Mouse (Mus musculus): ENCODE results near the gene Myh6. TPM values are rescaled to one million over a fixed set of nuclear protein-coding genes. Genes with fewer than 3 reads are reported as not detected.
"Not testable (repeated sequence)": the region's sequence is repeated elsewhere in the genome, so short reads cannot be mapped to it uniquely, and the experiment has no call there.

Myh6 gene
- polyA plus RNA-seq, 1 experiment from 2014 or later: 0.18 TPM

- POLR2A ChIA-PET: no interaction called here
- ATAC-seq (no peak), DNase-seq (ENCODE audit: low read depth, low spot score) (no peak)
- H3K27me3 ChIP-seq: peaks cover 9% of the 10 kb centered on the region
- in situ Hi-C loops (cut with MboI; ENCODE audit: low pct_unique_long_range_greater_than_20kb): no loop called here
- no peak for TF ChIP-seq CTCF (IDR thresholded peaks at IDR 0.05)
- CTCF ChIA-PET: interaction anchor here (1.9 kb wide), 1 partner anchor 11 kb away, joined by 5 read pairs; the partner anchor contains the start of gene Ngdn
Measured at GRCm38 (mm10) chr14:55003878-55004855, 37.4 kb upstream of the Myh6 start.

- in situ Hi-C loops (cut with MboI; ENCODE audit: low pct_unique_long_range_greater_than_20kb): no loop called here
- CTCF ChIA-PET: interaction anchor here (1.2 kb wide), 1 partner anchor 12 kb away, joined by 3 read pairs; the partner anchor contains the start of gene Ngdn
- peaks cover 11% of the 10 kb centered on the region for H3K27me3 ChIP-seq
- ATAC-seq (no peak), DNase-seq (ENCODE audit: low read depth, low spot score) (no peak)
- TF ChIP-seq CTCF (IDR thresholded peaks at IDR 0.05): no peak
- POLR2A ChIA-PET: no interaction called here
Measured at GRCm38 (mm10) chr14:55002687-55003120, 36.0 kb upstream of the Myh6 start.

- no peak for TF ChIP-seq CTCF (IDR thresholded peaks at IDR 0.05)
- ChIA-PET CTCF (interaction anchor here (1.2 kb wide), 1 partner anchor 13 kb away, joined by 3 read pairs; the partner anchor contains the start of gene Ngdn), POLR2A (no interaction called here)
- H3K27me3 ChIP-seq: peaks cover 13% of the 10 kb centered on the region
- in situ Hi-C loops (cut with MboI; ENCODE audit: low pct_unique_long_range_greater_than_20kb): no loop called here
- ATAC-seq: no peak
- no peak for DNase-seq (ENCODE audit: low read depth, low spot score)
Measured at GRCm38 (mm10) chr14:55001938-55002686, 35.4 kb upstream of the Myh6 start.

- ATAC-seq (no peak), DNase-seq (ENCODE audit: low read depth, low spot score) (no peak)
- ChIA-PET CTCF (no interaction called here), POLR2A (no interaction called here)
- peaks cover 17% of the 10 kb centered on the region for H3K27me3 ChIP-seq
- in situ Hi-C loops (cut with MboI; ENCODE audit: low pct_unique_long_range_greater_than_20kb): no loop called here
- TF ChIP-seq CTCF (IDR thresholded peaks at IDR 0.05): no peak
Measured at GRCm38 (mm10) chr14:55001446-55001845, 34.7 kb upstream of the Myh6 start.

- ChIA-PET CTCF (no interaction called here), POLR2A (no interaction called here)
- ATAC-seq (no peak), DNase-seq (ENCODE audit: low read depth, low spot score) (no peak)
- in situ Hi-C loops (cut with MboI; ENCODE audit: low pct_unique_long_range_greater_than_20kb): no loop called here
- no peak for TF ChIP-seq CTCF (IDR thresholded peaks at IDR 0.05)
- peaks cover 17% of the 10 kb centered on the region for H3K27me3 ChIP-seq
Measured at GRCm38 (mm10) chr14:55000814-55001213, 34.1 kb upstream of the Myh6 start.

- CTCF ChIA-PET; DNase-seq (ENCODE audit: low read depth, low spot score); ATAC-seq; in situ Hi-C loops (cut with MboI; ENCODE audit: low pct_unique_long_range_greater_than_20kb); POLR2A ChIA-PET: not testable (repeated sequence)
- H3K27me3 ChIP-seq: peaks cover 17% of the 10 kb centered on the region
Measured at GRCm38 (mm10) chr14:54999868-55000267, 33.1 kb upstream of the Myh6 start.

GRCm38 (mm10) chr14:54998680-54999079 is 32.0 kb upstream of the Myh6 start:
- no peak for ATAC-seq
- ChIA-PET POLR2A (no interaction called here), CTCF (interaction anchor here (1.3 to 2.0 kb wide), 2 partner anchors 16 to 284 kb away, joined by 3 to 6 read pairs; partner anchors contain the start of gene Ngdn)
- DNase-seq (ENCODE audit: low read depth, low spot score): no peak
- no peak for TF ChIP-seq CTCF (IDR thresholded peaks at IDR 0.05)
- peaks cover 17% of the 10 kb centered on the region for H3K27me3 ChIP-seq
- in situ Hi-C loops (cut with MboI; ENCODE audit: low pct_unique_long_range_greater_than_20kb): no loop called here

GRCm38 (mm10) chr14:54997297-54997696 is 30.6 kb upstream of the Myh6 start:
- peaks cover 17% of the 10 kb centered on the region for H3K27me3 ChIP-seq
- ATAC-seq (no peak), DNase-seq (ENCODE audit: low read depth, low spot score) (no peak)
- TF ChIP-seq CTCF (IDR thresholded peaks at IDR 0.05): no peak
- ChIA-PET POLR2A (no interaction called here), CTCF (interaction anchor here (1.3 to 2.0 kb wide), 2 partner anchors 18 to 283 kb away, joined by 3 to 6 read pairs; partner anchors contain the start of gene Ngdn)
- in situ Hi-C loops (cut with MboI; ENCODE audit: low pct_unique_long_range_greater_than_20kb): no loop called here

GRCm38 (mm10) chr14:54996793-54997192 is 30.1 kb upstream of the Myh6 start:
- TF ChIP-seq CTCF (IDR thresholded peaks at IDR 0.05): no peak
- ATAC-seq: no peak
- no peak for DNase-seq (ENCODE audit: low read depth, low spot score)
- ChIA-PET POLR2A (no interaction called here), CTCF (interaction anchor here (1.4 to 2.0 kb wide), 2 partner anchors 18 to 78 kb away, joined by 3 to 6 read pairs; partner anchors contain the start of gene Ngdn)
- in situ Hi-C loops (cut with MboI; ENCODE audit: low pct_unique_long_range_greater_than_20kb): no loop called here
- peaks cover 17% of the 10 kb centered on the region for H3K27me3 ChIP-seq

GRCm38 (mm10) chr14:54995457-54996138 is 28.9 kb upstream of the Myh6 start:
- ATAC-seq (no peak), DNase-seq (ENCODE audit: low read depth, low spot score) (no peak)
- peaks cover 17% of the 10 kb centered on the region for H3K27me3 ChIP-seq
- in situ Hi-C loops (cut with MboI; ENCODE audit: low pct_unique_long_range_greater_than_20kb): no loop called here
- ChIA-PET CTCF (interaction anchor here (1.4 kb wide), 1 partner anchor 76 kb away, joined by 3 read pairs; no protein-coding TSS in a partner anchor), POLR2A (no interaction called here)
- TF ChIP-seq CTCF (IDR thresholded peaks at IDR 0.05): no peak
